Mouse (Mus musculus) kidney, adult 2 months (tissue): ENCODE data around the gene Men1. TPM values are rescaled to one million over a fixed set of nuclear protein-coding genes. Genes with fewer than 3 reads are reported as not detected.
A peak's percentile ranks its signal among the peaks of the same experiment; 100 is the strongest.

ENCODE experiments used
- DNase-seq: peaks from one replicate; pipeline ENCODE4 v3.0.0; 2021
- H3K27ac ChIP-seq: fragments of 200-500 bp; 2 replicates; pipeline ENCODE4 v1.5.1; 2012; ENCODE audit warnings: low read depth, low read length, control low read depth, inconsistent platforms; ENCODE audit not compliant: insufficient read depth
- H3K27me3 ChIP-seq: fragments of 200-500 bp; replicated peaks from 2 replicates; pipeline ENCODE4 v1.6.1; 2012; ENCODE audit warnings: mild to moderate bottlenecking, moderate library complexity, low read length, inconsistent platforms; ENCODE audit not compliant: control insufficient read depth, insufficient read depth
- H3K36me3 ChIP-seq: fragments of 200-500 bp; 2 replicates; pipeline ENCODE4 v1.6.1; 2012; ENCODE audit warnings: mild to moderate bottlenecking, moderate library complexity, low read length, inconsistent platforms; ENCODE audit not compliant: control insufficient read depth, insufficient read depth
- H3K4me1 ChIP-seq: fragments of 200-500 bp; 2 replicates; pipeline ENCODE4 v1.6.1; 2011; ENCODE audit warnings: low read length; ENCODE audit not compliant: control insufficient read depth, insufficient read depth
- H3K4me3 ChIP-seq: fragments of 200-500 bp; 2 replicates; pipeline ENCODE4 v1.5.1; 2011; ENCODE audit warnings: mild to moderate bottlenecking, low read depth, low read length, control low read depth; ENCODE audit not compliant: insufficient read depth
- CTCF ChIP-seq: fragments of 200-500 bp; conservative IDR thresholded peaks from 2 replicates; pipeline ENCODE4 v1.5.1; 2011; ENCODE audit warnings: low read depth, mild to moderate bottlenecking, control low read depth, low read length, moderate library complexity, mixed read lengths; ENCODE audit not compliant: insufficient read depth, insufficient read length
- POLR2A ChIP-seq: fragments of 200-500 bp; IDR thresholded peaks from one replicate; pipeline ENCODE4 v1.6.1; 2011; ENCODE audit warnings: low read depth, low read length, control low read depth
- WGBS: fragments of 180-500 bp; shearing (Covaris S2); methylation state at CpG from one replicate; pipeline ENCODE4 v1.1.7; 2018; 5-methylcytosine and 5-hydroxymethylcytosine counted together
- polyA plus RNA-seq: library from polyadenylated mRNA; depleted of rRNA; stranded (reverse); fragments of >200 nt; gene quantifications from 2 replicates; pipeline ENCODE4 v1.2.3, GENCODE M21; 2012

Men1 gene
- polyA plus RNA-seq, 1 experiment, result 49.5 TPM

GRCm38 (mm10) chr19:6381238-6381637 lies 46.5 kb downstream of the Men1 start:
- TF ChIP-seq CTCF, result no peak
- no peak for TF ChIP-seq POLR2A
- DNase-seq, result no peak
- WGBS, result 94% methylated on average over 5 of the region's 5 CpGs

GRCm38 (mm10) chr19:6382323-6382924 lies 47.6 kb downstream of the Men1 start:
- 72% methylated on average over 4 of the region's 4 CpGs for WGBS
- Histone ChIP-seq H3K27me3 (no peaks in the 10 kb centered on the region), H3K27ac (no peak overlapping the region), H3K36me3 (peaks cover under 1% of the 10 kb centered on the region), H3K4me1 (0 out of 2 replicates have a peak, but pooled peaks cover 3% of the 10 kb centered on the region), H3K4me3 (no peak overlapping the region)
- DNase-seq, result no peak
- TF ChIP-seq POLR2A (no peak), CTCF (no peak)

More at GRCm38 (mm10) chr19:6381238-6381637, 46.5 kb downstream of the Men1 start:
- no peak overlapping the region for H3K27ac ChIP-seq
- H3K36me3 ChIP-seq, result peaks cover 5% of the 10 kb centered on the region
- H3K4me1 ChIP-seq, result 0 out of 2 replicates have a peak, but pooled peaks cover 3% of the 10 kb centered on the region
- H3K4me3 ChIP-seq, result no peak overlapping the region
- H3K27me3 ChIP-seq, result no peaks in the 10 kb centered on the region

- H3K4me3 ChIP-seq, result no peak overlapping the region
Measured at GRCm38 (mm10) chr19:6383470-6383869, 48.7 kb downstream of the Men1 start.

GRCm38 (mm10) chr19:6384128-6384527 lies 49.3 kb downstream of the Men1 start, which contains the start of gene Pygm:
TSS of gene Pygm (plus strand) at chr19:6384399.
- H3K36me3 ChIP-seq, result no peaks in the 10 kb centered on the region
- H3K4me3 ChIP-seq, result peak within 1 kb of the TSS; percentile 38
- 46% methylated on average over 7 of the region's 7 CpGs for WGBS
- H3K27ac ChIP-seq, result no peak within 1 kb of the TSS
- H3K4me1 ChIP-seq, result 0 out of 2 replicates have a peak, but pooled peaks cover 3% of the 10 kb centered on the region
- DNase-seq, result peak; percentile 77
- TF ChIP-seq CTCF (no peak), POLR2A (peak; percentile 32)
- H3K27me3 ChIP-seq, result no peaks in the 10 kb centered on the region

More at GRCm38 (mm10) chr19:6383470-6383869, 48.7 kb downstream of the Men1 start:
- no peak for TF ChIP-seq CTCF
- TF ChIP-seq POLR2A, result no peak
- no peak for DNase-seq
- Histone ChIP-seq H3K27me3 (no peaks in the 10 kb centered on the region), H3K27ac (no peak overlapping the region), H3K4me1 (0 out of 2 replicates have a peak, but pooled peaks cover 3% of the 10 kb centered on the region), H3K36me3 (no peaks in the 10 kb centered on the region)
- WGBS, result 39% methylated on average over 5 of the region's 5 CpGs

GRCm38 (mm10) chr19:6384954-6385353 lies 50.2 kb downstream of the Men1 start:
- Histone ChIP-seq H3K36me3 (no peaks in the 10 kb centered on the region), H3K4me3 (peak overlapping the region; percentile 38)

GRCm38 (mm10) chr19:6385419-6385818 lies 50.6 kb downstream of the Men1 start:
- no peak overlapping the region for H3K27ac ChIP-seq
- H3K27me3 ChIP-seq, result no peaks in the 10 kb centered on the region
- H3K4me3 ChIP-seq, result peak overlapping the region; percentile 38
- no peaks in the 10 kb centered on the region for H3K36me3 ChIP-seq
- no peak for DNase-seq
- H3K4me1 ChIP-seq, result 0 out of 2 replicates have a peak, but pooled peaks cover 3% of the 10 kb centered on the region
- TF ChIP-seq POLR2A, result no peak
- no peak for TF ChIP-seq CTCF
- WGBS, result 76% methylated on average over 5 of the region's 5 CpGs

More at GRCm38 (mm10) chr19:6384954-6385353, 50.2 kb downstream of the Men1 start:
- H3K27me3 ChIP-seq, result no peaks in the 10 kb centered on the region
- 48% methylated on average over 11 of the region's 11 CpGs for WGBS
- TF ChIP-seq POLR2A (no peak), CTCF (no peak)
- H3K27ac ChIP-seq, result no peak overlapping the region
- no peak for DNase-seq
- H3K4me1 ChIP-seq, result 0 out of 2 replicates have a peak, but pooled peaks cover 3% of the 10 kb centered on the region

GRCm38 (mm10) chr19:6385821-6386220 lies 51.0 kb downstream of the Men1 start:
- no peak overlapping the region for H3K27ac ChIP-seq
- no peak overlapping the region for H3K4me3 ChIP-seq
- DNase-seq, result no peak
- no peaks in the 10 kb centered on the region for H3K27me3 ChIP-seq
- TF ChIP-seq POLR2A (no peak), CTCF (no peak)
- 91% methylated on average over 7 of the region's 7 CpGs for WGBS
- no peaks in the 10 kb centered on the region for H3K36me3 ChIP-seq
- H3K4me1 ChIP-seq, result 0 out of 2 replicates have a peak, but pooled peaks cover 3% of the 10 kb centered on the region
